Mouse (Mus musculus) forebrain, postnatal 0 days (tissue): ENCODE measurements at regions not wholly inside any gene's neighbourhood (a gene's known extent, or its start where the extent isn't known, plus 50 kb on each side); places are given as distances from the start of the nearest gene placed in this dataset.

Experiments
- ATAC-seq: fragments of 200-750 bp; cut with Nextera tagmentation; 2 replicates; pipeline ENCODE4 v1.8.0; 2017; ENCODE audit warnings: mild to moderate bottlenecking, moderate library complexity
- DNase-seq: peaks from one replicate; pipeline ENCODE4 v3.0.0-alpha.2; 2015
- H3K27ac ChIP-seq: fragments of 300-500 bp; sonication (generic); 2 replicates; pipeline ENCODE4 v1.5.1; 2014; ENCODE audit warnings: low read depth, mild to moderate bottlenecking, antibody characterized with exemption, low read length, moderate library complexity, mixed read lengths
- H3K27me3 ChIP-seq: fragments of 300-500 bp; sonication (generic); 2 replicates; pipeline ENCODE4 v1.6.1; 2014; ENCODE audit warnings: mild to moderate bottlenecking, low read length, mixed read lengths; ENCODE audit not compliant: insufficient read depth
- H3K36me3 ChIP-seq: fragments of 300-500 bp; sonication (generic); 2 replicates; pipeline ENCODE4 v1.6.1; 2014; ENCODE audit warnings: mild to moderate bottlenecking, moderate library complexity; ENCODE audit not compliant: insufficient read depth
- H3K4me1 ChIP-seq: fragments of 300-500 bp; sonication (generic); 2 replicates; pipeline ENCODE4 v1.6.1; 2014; ENCODE audit warnings: antibody characterized with exemption; ENCODE audit not compliant: insufficient read depth
- H3K4me2 ChIP-seq: fragments of 300-500 bp; sonication (generic); 2 replicates; pipeline ENCODE4 v1.6.1; 2014; ENCODE audit warnings: low read depth, mild to moderate bottlenecking, moderate library complexity
- H3K4me3 ChIP-seq: fragments of 300-500 bp; sonication (generic); 2 replicates; pipeline ENCODE4 v1.5.1; 2014; ENCODE audit warnings: low read depth, low read length, mixed read lengths
- H3K9ac ChIP-seq: fragments of 300-500 bp; sonication (generic); 2 replicates; pipeline ENCODE4 v1.6.1; 2014; ENCODE audit warnings: mild to moderate bottlenecking
- H3K9me3 ChIP-seq: fragments of 300-500 bp; sonication (generic); 2 replicates; pipeline ENCODE4 v1.6.1; 2016; ENCODE audit warnings: low read length
- CTCF ChIP-seq: sonication (generic); IDR thresholded peaks from 2 replicates; pipeline ENCODE4 v1.5.1; 2016; ENCODE audit warnings: antibody characterized with exemption, control low read depth, low read depth
- WGBS: fragments of 180-500 bp; shearing (Covaris S2); extraction: QIAGEN DNeasy Blood & Tissue Kit; methylation state at CpG from one replicate; pipeline ENCODE4 v1.1.7; 2014; 5-methylcytosine and 5-hydroxymethylcytosine counted together

GRCm38 (mm10) chr9:50257162-50257561, 87.6 kb downstream of the Rpl10-ps3 start:
- Histone ChIP-seq H3K9me3 (no peaks in the 10 kb centered on the region), H3K4me3 (no peak overlapping the region), H3K9ac (no peak overlapping the region), H3K27me3 (no peaks in the 10 kb centered on the region), H3K27ac (no peak overlapping the region), H3K36me3 (no peaks in the 10 kb centered on the region), H3K4me1 (no peaks in the 10 kb centered on the region), H3K4me2 (no peak overlapping the region)
- no peak for TF ChIP-seq CTCF
- no peak for ATAC-seq
- WGBS, result 86% methylated on average over 3 of the region's 3 CpGs
- DNase-seq, result no peak

- Histone ChIP-seq H3K4me3 (no peak overlapping the region), H3K4me2 (no peak overlapping the region), H3K27ac (peak overlapping the region; percentile 65), H3K27me3 (no peaks in the 10 kb centered on the region), H3K9me3 (no peaks in the 10 kb centered on the region), H3K4me1 (peaks cover 8% of the 10 kb centered on the region), H3K36me3 (no peaks in the 10 kb centered on the region), H3K9ac (no peak overlapping the region)
- DNase-seq, result peak; percentile 74
- peak; percentile 91 for ATAC-seq
- 22% methylated on average over 5 of the region's 5 CpGs for WGBS
- no peak for TF ChIP-seq CTCF
Measured at GRCm38 (mm10) chr9:50244982-50245671, 99.6 kb downstream of the Rpl10-ps3 start.

- Histone ChIP-seq H3K9me3 (no peaks in the 10 kb centered on the region), H3K4me2 (no peak overlapping the region), H3K27ac (no peak overlapping the region), H3K27me3 (no peaks in the 10 kb centered on the region), H3K36me3 (no peaks in the 10 kb centered on the region), H3K4me1 (peaks cover 14% of the 10 kb centered on the region), H3K4me3 (no peak overlapping the region), H3K9ac (no peak overlapping the region)
- DNase-seq, result peak; percentile 51
- no peak for TF ChIP-seq CTCF
- WGBS, result 10% methylated on average over 8 of the region's 8 CpGs
- ATAC-seq, result peak; percentile 72
Measured at GRCm38 (mm10) chr9:50240923-50241322, 103.8 kb downstream of the Rpl10-ps3 start.

- no peak overlapping the region for H3K27ac ChIP-seq
- H3K27me3 ChIP-seq, result no peaks in the 10 kb centered on the region
- H3K4me3 ChIP-seq, result no peak overlapping the region
- no peaks in the 10 kb centered on the region for H3K36me3 ChIP-seq
- no peaks in the 10 kb centered on the region for H3K9me3 ChIP-seq
- peak; percentile 46 for DNase-seq
- H3K4me2 ChIP-seq, result no peak overlapping the region
- peaks cover 7% of the 10 kb centered on the region; the same call in 1 of the 2 replicates for H3K4me1 ChIP-seq
- WGBS, result 14% methylated on average over 1 of the region's 1 CpGs
- no peak for TF ChIP-seq CTCF
- no peak overlapping the region for H3K9ac ChIP-seq
- peak; percentile 79 for ATAC-seq
Measured at GRCm38 (mm10) chr9:50235908-50236307, 108.9 kb downstream of the Rpl10-ps3 start.

- ATAC-seq (peak; percentile 38), DNase-seq (no peak)
- Histone ChIP-seq H3K9me3 (no peaks in the 10 kb centered on the region), H3K4me1 (peaks cover 7% of the 10 kb centered on the region; the same call in 1 of the 2 replicates), H3K36me3 (no peaks in the 10 kb centered on the region), H3K4me2 (no peak overlapping the region), H3K27me3 (no peaks in the 10 kb centered on the region), H3K9ac (no peak overlapping the region), H3K27ac (no peak overlapping the region), H3K4me3 (no peak overlapping the region)
- TF ChIP-seq CTCF, result no peak
- 64% methylated on average over 6 of the region's 6 CpGs for WGBS
Measured at GRCm38 (mm10) chr9:50234655-50235054, 110.1 kb downstream of the Rpl10-ps3 start.

- WGBS, result 93% methylated on average over 4 of the region's 4 CpGs
- Histone ChIP-seq H3K27ac (no peak overlapping the region), H3K4me1 (peaks cover 7% of the 10 kb centered on the region; the same call in 1 of the 2 replicates)
Measured at GRCm38 (mm10) chr9:50232958-50233510, 111.7 kb downstream of the Rpl10-ps3 start.

GRCm38 (mm10) chr9:50210481-50210880, 134.3 kb downstream of the Rpl10-ps3 start:
- H3K27ac ChIP-seq, result no peak overlapping the region
- ATAC-seq (no peak), DNase-seq (no peak)
- no peak overlapping the region for H3K4me3 ChIP-seq
- no peaks in the 10 kb centered on the region for H3K36me3 ChIP-seq
- no peak overlapping the region for H3K9ac ChIP-seq
- 84% methylated on average over 5 of the region's 5 CpGs for WGBS
- TF ChIP-seq CTCF, result no peak
- no peak overlapping the region for H3K4me2 ChIP-seq
- no peaks in the 10 kb centered on the region for H3K9me3 ChIP-seq
- H3K27me3 ChIP-seq, result no peaks in the 10 kb centered on the region
- no peaks in the 10 kb centered on the region for H3K4me1 ChIP-seq

More at GRCm38 (mm10) chr9:50232958-50233510, 111.7 kb downstream of the Rpl10-ps3 start:
- Histone ChIP-seq H3K4me3 (no peak overlapping the region), H3K27me3 (no peaks in the 10 kb centered on the region), H3K36me3 (no peaks in the 10 kb centered on the region), H3K9me3 (no peaks in the 10 kb centered on the region), H3K9ac (no peak overlapping the region), H3K4me2 (no peak overlapping the region)
- DNase-seq (no peak), ATAC-seq (no peak)
- no peak for TF ChIP-seq CTCF
